Mouse (Mus musculus) liver, adult 2 months (tissue): ENCODE measurements at regions not wholly inside any gene's neighbourhood (a gene's known extent, or its start where the extent isn't known, plus 50 kb on each side); places are given as distances from the start of the nearest gene placed in this dataset.

Source experiments
- DNase-seq: peaks from one replicate; pipeline ENCODE4 v3.0.0-alpha.2; 2011; ENCODE audit warnings: low read depth, low spot score; ENCODE audit errors: extremely low read depth
- H3K27ac ChIP-seq: fragments of 200-500 bp; replicated peaks from 2 replicates; pipeline ENCODE4 v1.5.1; 2012; ENCODE audit warnings: low read depth, mild to moderate bottlenecking, control low read depth, inconsistent platforms, low read length; ENCODE audit not compliant: insufficient read depth
- H3K27me3 ChIP-seq: fragments of 200-500 bp; 2 replicates; pipeline ENCODE4 v1.6.1; 2012; ENCODE audit warnings: mild to moderate bottlenecking, moderate library complexity, low read length, inconsistent platforms; ENCODE audit not compliant: control insufficient read depth, insufficient read depth
- H3K36me3 ChIP-seq: fragments of 200-500 bp; 2 replicates; pipeline ENCODE4 v1.6.1; 2012; ENCODE audit warnings: low read length, inconsistent platforms; ENCODE audit not compliant: control insufficient read depth, insufficient read depth
- H3K4me1 ChIP-seq: fragments of 200-500 bp; 2 replicates; pipeline ENCODE4 v1.6.1; 2011; ENCODE audit warnings: low read length; ENCODE audit not compliant: control insufficient read depth, insufficient read depth
- H3K4me3 ChIP-seq: fragments of 200-500 bp; 2 replicates; pipeline ENCODE4 v1.5.1; 2011; ENCODE audit warnings: low read depth, mild to moderate bottlenecking, control low read depth, low read length, moderate library complexity; ENCODE audit not compliant: insufficient read depth
- H3K79me2 ChIP-seq: fragments of 200-500 bp; 2 replicates; pipeline ENCODE4 v1.6.1; 2012; ENCODE audit warnings: inconsistent platforms, mild to moderate bottlenecking, low read length, moderate library complexity; ENCODE audit not compliant: control insufficient read depth, insufficient read depth
- H3K9ac ChIP-seq: fragments of 200-500 bp; 2 replicates; pipeline ENCODE4 v1.6.1; 2012; ENCODE audit warnings: low read depth, mild to moderate bottlenecking, control low read depth, inconsistent platforms, low read length
- CTCF ChIP-seq: fragments of 200-500 bp; IDR thresholded peaks from 2 replicates; pipeline ENCODE4 v1.5.1; 2011; ENCODE audit warnings: low read depth, low read length, control low read depth
- POLR2A ChIP-seq: fragments of 200-500 bp; IDR thresholded peaks from 2 replicates; pipeline ENCODE4 v1.6.1; 2011; ENCODE audit warnings: low read length, control low read depth; ENCODE audit not compliant: insufficient read depth; ENCODE audit errors: extremely low read depth
- WGBS: fragments of 180-500 bp; shearing (Covaris S2); methylation state at CpG from one replicate; pipeline ENCODE4 v1.1.7; 2018; 5-methylcytosine and 5-hydroxymethylcytosine counted together

- Histone ChIP-seq H3K27ac (no peak overlapping the region), H3K9ac (no peak overlapping the region), H3K79me2 (no peaks in the 10 kb centered on the region), H3K27me3 (no peaks in the 10 kb centered on the region), H3K4me3 (no peak overlapping the region), H3K4me1 (no peaks in the 10 kb centered on the region), H3K36me3 (no peaks in the 10 kb centered on the region)
- TF ChIP-seq CTCF = 0 out of 2 replicates have a peak, but pooled peaks have one; percentile 16
- no peak for TF ChIP-seq POLR2A
- 63% methylated on average over 2 of the region's 2 CpGs for WGBS
- peak; percentile 2 for DNase-seq
Observed at GRCm38 (mm10) chr12:28181265-28181664, 370.9 kb downstream of the Dcdc2c start.

- DNase-seq = no peak
- WGBS = 60% methylated on average over 3 of the region's 3 CpGs
- H3K27me3 ChIP-seq = no peaks in the 10 kb centered on the region
- no peaks in the 10 kb centered on the region for H3K79me2 ChIP-seq
- TF ChIP-seq CTCF (no peak), POLR2A (no peak)
- H3K4me1 ChIP-seq = no peaks in the 10 kb centered on the region
- no peak overlapping the region for H3K27ac ChIP-seq
- H3K4me3 ChIP-seq = no peak overlapping the region
- no peaks in the 10 kb centered on the region for H3K36me3 ChIP-seq
- no peak overlapping the region for H3K9ac ChIP-seq
Observed at GRCm38 (mm10) chr12:28176016-28176415, 376.2 kb downstream of the Dcdc2c start.

- DNase-seq = no peak
- Histone ChIP-seq H3K4me3 (no peak overlapping the region), H3K9ac (no peak overlapping the region), H3K27me3 (no peaks in the 10 kb centered on the region), H3K4me1 (no peaks in the 10 kb centered on the region), H3K36me3 (no peaks in the 10 kb centered on the region), H3K27ac (no peak overlapping the region), H3K79me2 (no peaks in the 10 kb centered on the region)
- TF ChIP-seq POLR2A = no peak
- TF ChIP-seq CTCF = no peak
Observed at GRCm38 (mm10) chr12:28174078-28174477, 378.1 kb downstream of the Dcdc2c start.

- DNase-seq = no peak
- H3K9ac ChIP-seq = no peak overlapping the region
- WGBS = 84% methylated on average over 1 of the region's 1 CpGs
- TF ChIP-seq CTCF (no peak), POLR2A (no peak)
- H3K27ac ChIP-seq = no peak overlapping the region
- no peak overlapping the region for H3K4me3 ChIP-seq
- H3K27me3 ChIP-seq = no peaks in the 10 kb centered on the region
- no peaks in the 10 kb centered on the region for H3K4me1 ChIP-seq
- no peaks in the 10 kb centered on the region for H3K36me3 ChIP-seq
- no peaks in the 10 kb centered on the region for H3K79me2 ChIP-seq
Observed at GRCm38 (mm10) chr12:28158786-28159185, 393.4 kb downstream of the Dcdc2c start.

- DNase-seq = no peak
Observed at GRCm38 (mm10) chr12:28150759-28151158, 401.4 kb downstream of the Dcdc2c start.

GRCm38 (mm10) chr12:28135810-28136592 is 416.2 kb downstream of the Dcdc2c start:
- no peaks in the 10 kb centered on the region for H3K36me3 ChIP-seq
- H3K4me3 ChIP-seq = no peak overlapping the region
- WGBS = 85% methylated on average over 4 of the region's 4 CpGs
- no peak overlapping the region for H3K27ac ChIP-seq
- H3K4me1 ChIP-seq = no peaks in the 10 kb centered on the region
- no peak for DNase-seq
- H3K9ac ChIP-seq = no peak overlapping the region
- H3K79me2 ChIP-seq = no peaks in the 10 kb centered on the region
- TF ChIP-seq POLR2A = no peak
- no peak for TF ChIP-seq CTCF
- H3K27me3 ChIP-seq = no peaks in the 10 kb centered on the region

More at GRCm38 (mm10) chr12:28150759-28151158, 401.4 kb downstream of the Dcdc2c start:
- no peaks in the 10 kb centered on the region for H3K79me2 ChIP-seq
- H3K4me3 ChIP-seq = no peak overlapping the region
- H3K27ac ChIP-seq = no peak overlapping the region
- H3K9ac ChIP-seq = no peak overlapping the region
- H3K36me3 ChIP-seq = no peaks in the 10 kb centered on the region
- H3K27me3 ChIP-seq = 0 out of 2 replicates have a peak, but pooled peaks cover 2% of the 10 kb centered on the region
- TF ChIP-seq CTCF = no peak
- no peak for TF ChIP-seq POLR2A
- no peaks in the 10 kb centered on the region for H3K4me1 ChIP-seq
- 84% methylated on average over 4 of the region's 4 CpGs for WGBS
